Mouse (Mus musculus) liver, embryonic 15.5 days (tissue): ENCODE measurements around the gene Fxr2. TPM values are rescaled to one million over a fixed set of nuclear protein-coding genes. Genes with fewer than 3 reads are reported as not detected.
"Not testable (repeated sequence)": the region's sequence is repeated elsewhere in the genome, so short reads cannot be mapped to it uniquely, and the experiment has no call there.

Source experiments
- ATAC-seq: fragments of 200-750 bp; cut with Nextera tagmentation; 2 replicates; pipeline ENCODE4 v1.8.0; 2017; ENCODE audit warnings: moderate number of reproducible peaks, mild to moderate bottlenecking, moderate library complexity; ENCODE audit not compliant: insufficient read depth
- H3K27ac ChIP-seq: fragments of 300-500 bp; sonication (generic); replicated peaks from 2 replicates; pipeline ENCODE4 v1.5.1; 2015; ENCODE audit warnings: mild to moderate bottlenecking, inconsistent platforms
- H3K27me3 ChIP-seq: fragments of 300-500 bp; sonication (generic); 2 replicates; pipeline ENCODE4 v1.6.1; 2015; ENCODE audit warnings: mild to moderate bottlenecking, inconsistent platforms
- H3K36me3 ChIP-seq: fragments of 300-500 bp; sonication (generic); replicated peaks from 2 replicates; pipeline ENCODE4 v1.6.1; 2015; ENCODE audit warnings: moderate library complexity, mild to moderate bottlenecking, inconsistent platforms
- H3K4me1 ChIP-seq: fragments of 300-500 bp; sonication (generic); replicated peaks from 2 replicates; pipeline ENCODE4 v1.6.1; 2015; ENCODE audit warnings: inconsistent platforms
- H3K4me2 ChIP-seq: fragments of 300-500 bp; sonication (generic); 2 replicates; pipeline ENCODE4 v1.6.1; 2015; ENCODE audit warnings: moderate library complexity, mild to moderate bottlenecking, inconsistent platforms
- H3K4me3 ChIP-seq: fragments of 300-500 bp; sonication (generic); replicated peaks from 2 replicates; pipeline ENCODE4 v1.5.1; 2015; ENCODE audit warnings: mild to moderate bottlenecking, inconsistent platforms
- H3K9ac ChIP-seq: fragments of 300-500 bp; sonication (generic); 2 replicates; pipeline ENCODE4 v1.6.1; 2015; ENCODE audit warnings: moderate library complexity, mild to moderate bottlenecking, inconsistent platforms
- H3K9me3 ChIP-seq: fragments of 300-500 bp; sonication (generic); replicated peaks from 2 replicates; pipeline ENCODE4 v1.6.1; 2016; ENCODE audit warnings: inconsistent platforms
- WGBS: fragments of 180-500 bp; shearing (Covaris S2); methylation state at CpG from one replicate; pipeline ENCODE4 v1.1.7; 2015; ENCODE audit warnings: mixed read lengths; ENCODE audit not compliant: insufficient replicate concordance; 5-methylcytosine and 5-hydroxymethylcytosine counted together
- polyA plus RNA-seq: library from polyadenylated mRNA; unstranded; fragments of >200 nt; fragmentation: Nextera tagmentation; extraction: Ambion mirVana; gene quantifications from 2 replicates; pipeline ENCODE4 v1.2.1, GENCODE M21; 2015

Fxr2 gene
- polyA plus RNA-seq, 1 experiment from 2014 or later = 7.3 TPM

GRCm38 (mm10) chr11:69609416-69609815 lies 23.4 kb upstream of the Fxr2 start:
- Histone ChIP-seq H3K9me3 (no peaks in the 10 kb centered on the region), H3K4me2 (peak overlapping the region; percentile 38; the same call in 1 of the 2 replicates), H3K4me1 (peaks cover 67% of the 10 kb centered on the region), H3K9ac (no peak overlapping the region), H3K27ac (peak overlapping the region; percentile 74), H3K36me3 (no peaks in the 10 kb centered on the region), H3K27me3 (peaks cover 10% of the 10 kb centered on the region; the same call in 1 of the 2 replicates), H3K4me3 (no peak overlapping the region)
- WGBS = 19% methylated on average over 7 of the region's 7 CpGs
- peak; percentile 14; the same call in 1 of the 2 replicates for ATAC-seq

DNA sequence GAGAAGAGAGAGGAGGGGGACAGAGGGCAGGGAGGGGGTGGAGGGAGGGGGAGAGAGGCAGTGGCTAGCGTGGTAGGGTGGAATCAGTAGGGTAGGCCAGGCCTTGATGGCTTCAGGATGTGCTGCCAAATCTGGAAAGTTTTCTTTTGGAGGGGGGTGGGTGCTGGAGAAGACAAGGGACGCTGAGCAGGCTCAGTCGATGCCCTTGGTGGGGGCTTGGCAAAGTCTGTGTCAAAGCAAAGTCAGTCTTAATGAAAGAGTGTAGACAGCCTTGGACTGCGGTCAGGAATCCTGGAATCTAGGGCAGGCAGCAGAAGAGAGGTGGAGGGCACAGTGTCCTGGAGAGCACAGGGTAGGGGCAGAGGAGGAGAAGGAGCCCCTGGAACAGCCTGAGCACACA lies 21.9 kb upstream of the Fxr2 start:
- no peak for ATAC-seq
- Histone ChIP-seq H3K9ac (no peak overlapping the region), H3K4me1 (peaks cover 56% of the 10 kb centered on the region), H3K27me3 (peaks cover 5% of the 10 kb centered on the region; the same call in 1 of the 2 replicates), H3K4me2 (no peak overlapping the region), H3K4me3 (no peak overlapping the region), H3K36me3 (no peaks in the 10 kb centered on the region), H3K27ac (no peak overlapping the region), H3K9me3 (no peaks in the 10 kb centered on the region)
- 75% methylated on average over 4 of the region's 4 CpGs for WGBS

DNA sequence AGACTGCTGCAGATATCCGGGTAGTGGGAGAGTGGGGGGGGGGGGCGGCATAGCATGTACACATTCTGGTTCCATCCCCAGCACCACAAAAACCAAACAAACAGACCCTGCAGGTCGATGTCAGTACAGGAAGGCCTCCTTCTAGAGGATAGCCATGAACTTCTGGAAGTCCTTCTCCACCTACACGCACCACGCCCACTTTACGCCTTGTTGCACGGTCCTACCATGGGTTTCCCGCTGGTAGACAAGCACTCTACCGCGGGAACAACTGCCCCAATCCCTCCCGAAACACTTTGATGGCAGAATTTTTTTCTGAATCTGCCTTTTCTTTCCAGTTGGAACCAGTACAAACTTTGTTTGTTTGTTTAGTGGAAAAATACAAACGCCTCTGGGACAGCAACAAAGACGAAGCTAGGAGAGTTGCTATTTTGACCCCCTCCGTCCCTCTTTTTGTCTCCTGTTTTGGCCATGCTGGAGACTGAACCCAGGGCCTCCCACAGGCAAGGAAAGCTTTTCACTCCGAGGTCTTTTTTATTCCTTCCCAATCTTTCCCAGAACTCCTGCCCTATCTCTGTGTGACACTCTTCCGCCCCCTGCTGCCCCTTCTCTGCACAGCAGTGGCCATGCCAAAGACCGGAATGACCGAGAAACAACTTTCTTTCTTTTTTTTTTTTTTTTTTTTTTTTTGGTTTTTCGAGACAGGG lies 19.1 kb upstream of the Fxr2 start:
- no peaks in the 10 kb centered on the region for H3K9me3 ChIP-seq
- 0 out of 2 replicates have a peak overlapping the region, but pooled peaks have one; percentile 55 for H3K27ac ChIP-seq
- WGBS = 6% methylated on average over 19 of the region's 19 CpGs
- peak overlapping the region; percentile 91 for H3K4me2 ChIP-seq
- H3K27me3 ChIP-seq = peaks cover 20% of the 10 kb centered on the region
- peaks cover 53% of the 10 kb centered on the region for H3K4me1 ChIP-seq
- peak; percentile 63 for ATAC-seq
- H3K4me3 ChIP-seq = peak overlapping the region; percentile 57
- no peaks in the 10 kb centered on the region for H3K36me3 ChIP-seq
- peak overlapping the region; percentile 58; the same call in 1 of the 2 replicates for H3K9ac ChIP-seq

- H3K4me3 ChIP-seq = peak overlapping the region; percentile 57
- WGBS = 42% methylated on average over 11 of the region's 11 CpGs
- H3K9me3 ChIP-seq, ATAC-seq, H3K36me3 ChIP-seq, H3K27ac ChIP-seq: not testable (repeated sequence)
- H3K4me1 ChIP-seq = peaks cover 48% of the 10 kb centered on the region
- peak overlapping the region; percentile 91 for H3K4me2 ChIP-seq
- peaks cover 20% of the 10 kb centered on the region for H3K27me3 ChIP-seq
- H3K9ac ChIP-seq = 0 out of 2 replicates have a peak overlapping the region, but pooled peaks have one; percentile 58
These were observed 18.6 kb upstream of the Fxr2 start for GRCm38 (mm10) chr11:69614257-69614588.

DNA sequence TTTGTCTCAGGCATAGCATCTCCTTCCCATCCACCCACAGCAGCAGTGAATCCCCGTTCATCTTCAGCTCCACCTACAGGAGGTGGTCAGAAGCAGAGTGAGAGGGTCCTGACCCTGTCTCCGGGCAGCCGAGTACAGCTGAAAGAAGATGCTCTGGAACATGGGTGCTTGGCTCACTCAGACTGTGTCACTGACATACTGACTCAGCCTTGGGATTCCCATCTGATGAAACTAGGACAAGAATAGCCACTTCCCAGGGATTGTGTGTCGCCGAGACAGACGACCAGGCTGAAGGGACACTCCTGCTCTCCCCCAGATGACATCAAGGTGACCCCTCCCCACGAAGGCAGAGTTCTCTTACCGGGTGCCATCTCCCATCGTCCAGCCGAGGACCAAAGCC lies 16.0 kb upstream of the Fxr2 start:
- Histone ChIP-seq H3K9ac (0 out of 2 replicates have a peak overlapping the region, but pooled peaks have one; percentile 35), H3K27ac (no peak overlapping the region), H3K4me2 (peak overlapping the region; percentile 32; the same call in 1 of the 2 replicates), H3K36me3 (no peaks in the 10 kb centered on the region), H3K9me3 (no peaks in the 10 kb centered on the region), H3K4me3 (no peak overlapping the region), H3K4me1 (peaks cover 53% of the 10 kb centered on the region), H3K27me3 (peaks cover 20% of the 10 kb centered on the region)
- WGBS = 46% methylated on average over 10 of the region's 10 CpGs
- ATAC-seq = no peak

DNA sequence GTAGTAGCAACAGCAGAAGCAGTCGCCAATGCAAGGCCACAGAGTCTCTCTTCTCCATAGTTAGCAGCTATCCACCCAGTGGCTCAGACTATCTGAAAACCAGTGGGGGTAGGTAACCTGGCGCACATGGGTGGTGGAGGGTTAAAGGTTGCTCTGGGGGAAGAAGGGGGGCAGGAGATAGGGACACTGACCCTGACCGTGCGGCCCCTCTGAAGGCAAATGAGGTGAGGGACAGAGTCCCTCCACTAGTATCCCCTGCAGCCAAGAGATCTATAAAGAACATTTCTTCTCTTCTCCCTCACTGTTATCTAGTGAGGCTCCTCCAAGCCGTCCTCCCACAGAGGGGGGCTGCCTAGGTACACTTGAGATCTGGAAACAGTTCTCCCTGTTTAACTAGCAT lies 15.0 kb upstream of the Fxr2 start, which contains the start of gene Shbg:
Gene Shbg (minus strand): TSS at position 101 of the 400 bp plus-strand sequence.
- WGBS = 41% methylated on average over 5 of the region's 5 CpGs
- H3K36me3 ChIP-seq = no peaks in the 10 kb centered on the region
- ATAC-seq = no peak
- peaks cover 58% of the 10 kb centered on the region for H3K4me1 ChIP-seq
- H3K4me2 ChIP-seq = peak within 1 kb of the TSS; percentile 32
- H3K9me3 ChIP-seq = no peaks in the 10 kb centered on the region
- peaks cover 20% of the 10 kb centered on the region for H3K27me3 ChIP-seq
- peak within 1 kb of the TSS; percentile 35; the same call in 1 of the 2 replicates for H3K9ac ChIP-seq
- no peak within 1 kb of the TSS; the same call in 1 of the 2 replicates for H3K27ac ChIP-seq
- H3K4me3 ChIP-seq = no peak within 1 kb of the TSS

DNA sequence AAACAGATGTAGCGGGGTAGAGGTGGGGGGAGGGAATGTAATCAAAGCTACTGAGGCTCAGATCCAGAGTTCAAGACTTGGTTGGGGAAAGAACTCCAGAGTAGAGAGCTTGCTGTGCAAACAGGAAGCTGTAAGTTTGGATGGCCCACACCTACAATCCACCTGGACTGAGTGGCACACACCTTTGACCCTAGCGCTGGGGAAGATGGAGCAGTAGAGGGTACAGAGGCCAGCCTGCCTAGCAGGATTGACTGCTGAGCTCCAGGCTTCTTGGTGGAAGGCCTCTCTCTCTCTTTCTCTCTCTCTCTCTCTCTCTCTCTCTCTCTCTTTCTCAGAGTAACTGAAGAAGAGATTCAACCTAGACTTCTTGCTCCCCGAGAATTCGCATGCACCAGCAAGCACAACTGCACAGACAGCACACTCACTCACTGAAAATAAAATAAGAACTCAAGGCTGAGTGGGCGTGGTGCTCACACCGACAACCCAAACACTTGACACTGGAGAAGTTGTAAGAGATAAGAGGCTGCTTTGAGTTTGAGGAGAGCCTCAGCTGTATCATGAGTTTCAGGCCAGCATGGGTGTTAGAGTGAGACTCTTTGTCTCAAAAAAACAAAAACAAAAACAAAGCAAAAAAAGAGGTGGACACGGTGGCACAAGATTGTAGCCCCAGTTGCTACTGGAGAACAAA lies 12.3 kb upstream of the Fxr2 start:
- Histone ChIP-seq H3K4me3 (no peak overlapping the region), H3K4me2 (peak overlapping the region; percentile 34), H3K36me3 (no peaks in the 10 kb centered on the region), H3K4me1 (peaks cover 45% of the 10 kb centered on the region), H3K27ac (peak overlapping the region; percentile 72), H3K9me3 (no peaks in the 10 kb centered on the region), H3K27me3 (peaks cover 15% of the 10 kb centered on the region), H3K9ac (no peak overlapping the region)
- 0 out of 2 replicates have a peak, but pooled peaks have one; percentile 50 for ATAC-seq
- WGBS = 39% methylated on average over 7 of the region's 7 CpGs

DNA sequence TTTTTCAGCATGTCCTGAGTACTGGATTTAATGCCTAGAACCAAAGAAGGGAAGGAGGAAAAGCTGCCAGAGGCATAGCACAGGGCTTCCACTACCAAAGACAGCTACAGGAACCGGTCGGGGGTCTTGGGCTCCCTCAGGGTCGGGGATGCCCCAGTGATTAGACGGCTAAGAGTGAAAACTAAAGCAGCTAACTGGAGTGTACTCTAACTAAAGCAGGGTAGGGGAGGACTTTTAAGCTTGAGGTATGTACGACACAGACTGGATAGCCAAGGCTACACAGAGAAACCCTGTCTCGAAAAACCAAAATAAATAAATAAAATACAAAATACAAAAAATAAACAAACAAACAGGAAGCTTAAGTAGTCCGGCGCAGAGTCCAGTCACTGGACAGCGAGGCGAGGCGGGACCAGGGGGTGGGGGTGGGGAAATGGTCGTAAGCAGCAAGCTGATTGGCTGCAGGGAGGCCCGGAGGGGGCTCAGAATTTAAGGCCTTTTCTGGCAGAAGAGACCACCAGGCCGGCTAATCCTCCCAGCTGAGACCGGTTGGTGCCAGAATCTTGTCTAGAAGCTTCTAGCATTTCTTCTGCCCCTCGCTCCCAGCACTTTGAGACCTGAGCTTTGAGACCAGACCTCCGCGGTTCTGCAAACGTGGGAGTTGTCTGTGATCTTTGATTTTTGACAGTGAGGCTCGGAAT lies 11.1 kb upstream of the Fxr2 start, which contains the start of gene Sat2:
Gene Sat2 (plus strand): TSS at position 454 of the 698 bp plus-strand sequence.
- ATAC-seq = peak; percentile 54
- H3K4me1 ChIP-seq = peaks cover 45% of the 10 kb centered on the region
- H3K27me3 ChIP-seq = peaks cover 12% of the 10 kb centered on the region; the same call in 1 of the 2 replicates
- H3K4me2 ChIP-seq = peak within 1 kb of the TSS; percentile 83
- peak within 1 kb of the TSS; percentile 59 for H3K9ac ChIP-seq
- H3K9me3 ChIP-seq = no peaks in the 10 kb centered on the region
- peak within 1 kb of the TSS; percentile 72 for H3K27ac ChIP-seq
- no peaks in the 10 kb centered on the region for H3K36me3 ChIP-seq
- peak within 1 kb of the TSS; percentile 62 for H3K4me3 ChIP-seq
- 3% methylated on average over 20 of the region's 20 CpGs for WGBS

DNA sequence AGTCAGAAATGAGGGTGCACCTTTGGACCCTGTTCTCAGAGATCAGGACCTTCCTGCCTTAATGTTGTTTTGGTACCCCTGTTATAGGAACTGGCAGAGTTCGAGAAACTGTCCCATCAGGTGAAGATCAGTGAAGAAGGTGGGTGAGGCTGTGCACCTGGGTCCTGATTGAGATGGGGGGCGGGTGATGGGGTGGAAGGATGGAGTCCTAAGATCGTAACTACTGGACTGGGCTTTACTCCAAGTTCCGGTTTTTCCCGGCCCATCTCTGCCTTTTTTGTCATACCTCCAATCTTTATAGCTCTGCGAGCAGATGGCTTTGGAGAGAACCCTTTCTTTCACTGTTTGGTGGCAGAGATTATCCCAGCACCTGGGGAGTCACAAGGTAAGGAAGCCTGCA lies 10.4 kb upstream of the Fxr2 start:
- WGBS = 46% methylated on average over 6 of the region's 6 CpGs
- Histone ChIP-seq H3K4me2 (peak overlapping the region; percentile 83), H3K9me3 (no peaks in the 10 kb centered on the region), H3K4me3 (peak overlapping the region; percentile 62), H3K9ac (peak overlapping the region; percentile 59), H3K27ac (no peak overlapping the region), H3K4me1 (peaks cover 42% of the 10 kb centered on the region), H3K27me3 (peaks cover 7% of the 10 kb centered on the region; the same call in 1 of the 2 replicates), H3K36me3 (no peaks in the 10 kb centered on the region)
- ATAC-seq = no peak

DNA sequence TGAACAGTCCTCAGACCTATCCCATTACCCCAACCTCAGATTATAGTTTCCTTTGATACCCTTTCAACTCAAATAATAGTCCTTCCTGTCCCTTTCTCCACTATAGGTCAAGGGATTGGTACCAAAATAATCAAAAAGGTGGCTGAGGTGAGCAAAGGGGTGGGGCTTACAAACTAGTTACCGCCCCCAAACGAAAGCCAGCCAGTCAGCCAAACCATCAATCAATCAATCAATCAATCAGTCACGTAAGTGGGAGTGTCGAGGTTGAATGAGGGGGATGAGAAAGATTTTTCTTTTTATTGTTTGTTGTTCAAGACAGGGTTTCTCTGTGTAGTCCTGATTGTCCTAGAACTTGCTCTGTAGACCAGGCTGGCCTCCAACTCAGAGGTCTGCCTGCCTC lies 9.8 kb upstream of the Fxr2 start:
- Histone ChIP-seq H3K36me3 (no peaks in the 10 kb centered on the region), H3K27me3 (peaks cover 2% of the 10 kb centered on the region; the same call in 1 of the 2 replicates), H3K27ac (no peak overlapping the region), H3K4me1 (peaks cover 36% of the 10 kb centered on the region), H3K9ac (no peak overlapping the region), H3K4me3 (no peak overlapping the region), H3K4me2 (peak overlapping the region; percentile 83), H3K9me3 (no peaks in the 10 kb centered on the region)
- ATAC-seq = no peak
- 53% methylated on average over 4 of the region's 4 CpGs for WGBS
